Mouse (Mus musculus): ENCODE data around the gene Fos.

DNA sequence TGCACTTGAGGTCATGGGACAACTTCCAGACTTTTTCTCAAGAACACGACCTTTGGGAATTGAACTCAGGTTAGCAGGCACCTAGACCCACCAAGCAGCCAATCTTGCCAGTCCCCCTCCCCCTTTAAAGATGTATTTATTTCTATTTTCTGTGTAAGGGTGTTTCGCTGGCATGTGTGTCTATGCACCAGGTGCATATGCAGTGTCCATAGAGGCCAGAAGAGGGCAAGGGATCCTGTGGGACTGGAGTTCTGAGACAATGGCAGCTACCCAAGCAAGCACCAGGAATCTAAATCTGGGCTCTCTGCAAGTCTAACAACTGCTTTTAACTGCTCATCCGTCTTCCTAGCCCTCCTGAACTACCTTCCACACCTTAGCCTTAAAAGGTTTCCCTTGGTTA lies 4.1 kb downstream of the Fos start:
- TF ChIP-seq CTCF (IDR thresholded peaks at IDR 0.05; ENCODE audit: borderline replicate concordance, insufficient read depth, low read length) (no peak), POLR2A (IDR thresholded peaks at IDR 0.05; ENCODE audit: low read depth, low read length) (no peak)

Measured in embryonic fibroblast, embryonic 13.5 days (primary cell).